Mouse (Mus musculus) hindbrain, embryonic 14.5 days (tissue): Measurements from ENCODE around the gene Batf3. TPM values are rescaled to one million over a fixed set of nuclear protein-coding genes. Genes with fewer than 3 reads are reported as not detected.
"Not testable (repeated sequence)": the region's sequence is repeated elsewhere in the genome, so short reads cannot be mapped to it uniquely, and the experiment has no call there.

Experiments used
- ATAC-seq: fragments of 200-750 bp; cut with Nextera tagmentation; 2 replicates; pipeline ENCODE4 v1.8.0; 2017; ENCODE audit warnings: moderate number of reproducible peaks, mild to moderate bottlenecking, moderate TSS enrichment, moderate library complexity; ENCODE audit not compliant: low FRiP score
- DNase-seq: peaks from one replicate; pipeline ENCODE4 v3.0.0-alpha.2; 2015; ENCODE audit warnings: low spot score
- H3K27ac ChIP-seq: fragments of 300-500 bp; sonication (generic); 2 replicates; pipeline ENCODE4 v1.5.1; 2014; ENCODE audit warnings: mild to moderate bottlenecking, moderate library complexity
- H3K27me3 ChIP-seq: fragments of 300-500 bp; sonication (generic); 2 replicates; pipeline ENCODE4 v1.6.1; 2014; ENCODE audit warnings: mild to moderate bottlenecking, low read length, mixed read lengths; ENCODE audit not compliant: control insufficient read depth, insufficient read depth
- H3K36me3 ChIP-seq: fragments of 300-500 bp; sonication (generic); replicated peaks from 2 replicates; pipeline ENCODE4 v1.6.1; 2014; ENCODE audit not compliant: control insufficient read depth, insufficient read depth
- H3K4me1 ChIP-seq: fragments of 300-500 bp; sonication (generic); replicated peaks from 2 replicates; pipeline ENCODE4 v1.6.1; 2014; ENCODE audit warnings: antibody characterized with exemption, low read length, mixed read lengths; ENCODE audit not compliant: control insufficient read depth, insufficient read depth
- H3K4me2 ChIP-seq: fragments of 300-500 bp; sonication (generic); replicated peaks from 2 replicates; pipeline ENCODE4 v1.6.1; 2014; ENCODE audit warnings: mild to moderate bottlenecking, moderate library complexity
- H3K4me3 ChIP-seq: fragments of 300-500 bp; sonication (generic); replicated peaks from 2 replicates; pipeline ENCODE4 v1.5.1; 2014; ENCODE audit warnings: mild to moderate bottlenecking, low read length
- H3K9ac ChIP-seq: fragments of 300-500 bp; sonication (generic); 2 replicates; pipeline ENCODE4 v1.6.1; 2014
- H3K9me3 ChIP-seq: fragments of 300-500 bp; sonication (generic); 2 replicates; pipeline ENCODE4 v1.6.1; 2016; ENCODE audit warnings: low read length; ENCODE audit not compliant: control insufficient read depth
- WGBS: fragments of 180-500 bp; shearing (Covaris S2); extraction: QIAGEN DNeasy Blood & Tissue Kit; methylation state at CpG from one replicate; pipeline ENCODE4 v1.1.7; 2014; 5-methylcytosine and 5-hydroxymethylcytosine counted together
- polyA plus RNA-seq: library from polyadenylated mRNA; unstranded; fragments of >200 nt; fragmentation: Nextera tagmentation; extraction: Ambion mirVana; gene quantifications from 2 replicates; pipeline ENCODE4 v1.2.1, GENCODE M21; 2014

Batf3 gene
- polyA plus RNA-seq, 1 experiment from 2014 or later, result 2.2 TPM

DNA sequence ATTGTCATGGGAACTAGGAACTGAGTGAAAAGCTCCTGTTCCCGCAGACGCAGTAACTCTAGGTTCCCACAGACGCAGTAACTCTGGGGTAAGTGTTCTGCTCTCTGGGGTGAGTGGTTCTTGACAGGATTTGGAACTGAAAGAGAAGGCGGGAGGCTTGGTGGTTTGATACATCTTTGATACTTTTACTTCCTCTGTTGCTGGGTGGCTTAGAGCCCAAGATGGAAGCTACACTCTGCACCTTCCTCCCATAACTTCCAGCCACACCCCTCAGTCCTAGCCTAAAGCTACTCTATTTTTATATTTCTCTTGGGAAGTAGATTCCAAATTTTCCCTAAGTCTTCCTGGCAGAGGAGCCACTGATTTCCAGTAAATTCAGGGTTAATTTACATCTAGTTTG, 40.8 kb downstream of the Batf3 start:
- no peak for ATAC-seq
- H3K27me3 ChIP-seq, result no peaks in the 10 kb centered on the region
- 92% methylated on average over 4 of the region's 4 CpGs for WGBS
- H3K4me2 ChIP-seq, result no peak overlapping the region
- no peaks in the 10 kb centered on the region for H3K36me3 ChIP-seq
- H3K27ac ChIP-seq, result no peak overlapping the region
- DNase-seq, result no peak
- H3K4me3 ChIP-seq, result no peak overlapping the region
- no peak overlapping the region for H3K9ac ChIP-seq
- H3K9me3 ChIP-seq, result no peaks in the 10 kb centered on the region
- H3K4me1 ChIP-seq, result no peaks in the 10 kb centered on the region

GRCm38 (mm10) chr1:191138874-191139495, 41.3 kb downstream of the Batf3 start:
- Histone ChIP-seq H3K9me3 (no peaks in the 10 kb centered on the region), H3K9ac (no peak overlapping the region), H3K4me3 (no peak overlapping the region), H3K27ac (no peak overlapping the region), H3K4me1 (no peaks in the 10 kb centered on the region), H3K36me3 (no peaks in the 10 kb centered on the region), H3K4me2 (no peak overlapping the region), H3K27me3 (no peaks in the 10 kb centered on the region)
- DNase-seq, result peak; percentile 22
- ATAC-seq, result no peak
- WGBS, result 68% methylated on average over 7 of the region's 7 CpGs

DNA sequence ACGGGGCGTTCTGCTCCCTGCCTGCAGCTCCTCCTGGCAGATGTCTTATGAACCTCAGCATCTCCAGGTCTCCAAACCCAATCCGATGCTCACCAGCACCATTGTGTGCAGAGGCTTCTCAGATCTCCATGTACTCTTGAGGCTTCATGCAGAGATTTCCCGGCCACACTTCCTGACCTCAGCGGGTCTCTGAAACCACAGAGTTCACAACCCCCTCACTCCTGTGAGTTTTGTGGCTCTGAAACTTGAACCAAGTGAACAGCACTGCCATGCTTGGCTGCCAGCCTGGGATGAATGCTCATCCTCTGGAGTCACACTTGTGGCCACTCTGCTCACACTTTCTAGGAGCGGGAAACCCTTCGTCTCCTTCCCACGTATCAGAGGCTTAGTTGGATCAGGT, 43.3 kb downstream of the Batf3 start:
- Histone ChIP-seq H3K4me1 (no peaks in the 10 kb centered on the region), H3K4me2 (no peak overlapping the region), H3K9me3 (no peaks in the 10 kb centered on the region), H3K9ac (no peak overlapping the region), H3K36me3 (no peaks in the 10 kb centered on the region), H3K27me3 (no peaks in the 10 kb centered on the region), H3K27ac (no peak overlapping the region), H3K4me3 (no peak overlapping the region)
- ATAC-seq (no peak), DNase-seq (peak; percentile 10)
- 86% methylated on average over 8 of the region's 8 CpGs for whole genome bisulfite sequencing

- not testable (repeated sequence) for H3K27me3 ChIP-seq, H3K27ac ChIP-seq, H3K36me3 ChIP-seq, H3K4me1 ChIP-seq, H3K4me3 ChIP-seq, H3K9me3 ChIP-seq, H3K9ac ChIP-seq, H3K4me2 ChIP-seq, ATAC-seq, DNase-seq
- WGBS, result 91% methylated on average over 5 of the region's 5 CpGs
Observed at GRCm38 (mm10) chr1:191149489-191149888, 51.8 kb downstream of the Batf3 start.

GRCm38 (mm10) chr1:191150924-191151605, 53.4 kb downstream of the Batf3 start:
- Histone ChIP-seq H3K27me3 (no peaks in the 10 kb centered on the region), H3K9me3 (no peaks in the 10 kb centered on the region), H3K4me1 (no peaks in the 10 kb centered on the region), H3K4me2 (no peak overlapping the region), H3K27ac (no peak overlapping the region), H3K36me3 (no peaks in the 10 kb centered on the region), H3K9ac (no peak overlapping the region), H3K4me3 (no peak overlapping the region)
- no peak for DNase-seq
- WGBS, result 76% methylated on average over 8 of the region's 8 CpGs
- no peak for ATAC-seq

DNA sequence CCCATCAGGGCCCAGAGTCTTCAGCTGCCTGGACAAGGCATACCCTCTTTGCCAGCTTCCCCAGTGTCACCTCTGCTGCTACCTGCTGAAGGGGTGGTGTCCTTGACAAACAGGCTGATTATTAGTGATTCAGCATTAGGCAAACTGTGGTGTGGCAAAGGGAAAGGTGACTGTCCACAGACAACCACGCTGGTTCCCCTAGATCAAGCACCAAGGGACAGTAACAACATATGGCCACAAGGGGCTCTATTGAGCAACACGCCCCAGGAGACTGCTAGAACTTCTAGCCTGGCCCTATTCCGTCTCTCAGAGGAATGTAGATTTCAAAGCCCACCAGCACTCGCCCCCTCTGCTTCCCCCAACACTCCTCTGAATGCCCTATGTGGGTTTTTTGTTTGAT, 55.4 kb downstream of the Batf3 start:
- DNase-seq (peak; percentile 42), ATAC-seq (no peak)
- Histone ChIP-seq H3K27me3 (no peaks in the 10 kb centered on the region), H3K4me2 (no peak overlapping the region), H3K9me3 (0 out of 2 replicates have a peak, but pooled peaks cover 11% of the 10 kb centered on the region), H3K4me1 (no peaks in the 10 kb centered on the region), H3K9ac (no peak overlapping the region), H3K4me3 (no peak overlapping the region), H3K27ac (no peak overlapping the region), H3K36me3 (no peaks in the 10 kb centered on the region)
- WGBS, result 23% methylated on average over 4 of the region's 4 CpGs

GRCm38 (mm10) chr1:191154314-191154713, 56.7 kb downstream of the Batf3 start:
- DNase-seq (no peak), ATAC-seq (no peak)
- 64% methylated on average over 3 of the region's 3 CpGs for WGBS
- no peak overlapping the region for H3K9ac ChIP-seq
- H3K4me1 ChIP-seq, result no peaks in the 10 kb centered on the region
- no peak overlapping the region for H3K4me3 ChIP-seq
- H3K36me3 ChIP-seq, result no peaks in the 10 kb centered on the region
- H3K27me3 ChIP-seq, result no peaks in the 10 kb centered on the region
- H3K27ac ChIP-seq, result no peak overlapping the region
- no peak overlapping the region for H3K4me2 ChIP-seq
- H3K9me3 ChIP-seq, result 0 out of 2 replicates have a peak, but pooled peaks cover 11% of the 10 kb centered on the region

Other genes with a start within 250 kb of the Batf3 start
- 27.7 and 36.4 TPM in 2 replicates for gene Rps6kc1, start 186.1 kb upstream of the Batf3 start, polyA plus RNA-seq
- 48.2 and 52.7 TPM in 2 replicates for gene Angel2, start 172.7 kb upstream of the Batf3 start, polyA plus RNA-seq
- 102 and 109 TPM in 2 replicates for gene Vash2, start 118.6 kb upstream of the Batf3 start, polyA plus RNA-seq
- gene Flvcr1, start 71.7 kb upstream of the Batf3 start, polyA plus RNA-seq, result 10.3 and 11.6 TPM in 2 replicates
- gene Spata45, start 61.2 kb upstream of the Batf3 start, polyA plus RNA-seq, result not detected in 2 replicates
- 13.1 and 14.9 TPM in 2 replicates for gene Tatdn3, start 34.9 kb upstream of the Batf3 start, polyA plus RNA-seq
- gene Nsl1, start 34.8 kb upstream of the Batf3 start, polyA plus RNA-seq, result 3.6 and 5.0 TPM in 2 replicates
- not detected in 2 replicates for gene Fam71a, start 67.0 kb downstream of the Batf3 start, polyA plus RNA-seq
- 1.4 and 1.8 TPM in 2 replicates for gene Atf3, start 120.2 kb downstream of the Batf3 start, polyA plus RNA-seq
- 161 and 166 TPM in 2 replicates for gene Nenf, start 220.3 kb downstream of the Batf3 start, polyA plus RNA-seq
- gene Tmem206, start 228.1 kb downstream of the Batf3 start, polyA plus RNA-seq, result 35.9 and 38.0 TPM in 2 replicates